Mouse (Mus musculus) heart, postnatal 0 days (tissue): Measurements from ENCODE around the gene Myoz2.

Source experiments
- CTCF ChIP-seq: IDR thresholded peaks from 2 replicates; pipeline ENCODE4 v1.5.1; 2016; ENCODE audit warnings: antibody characterized with exemption, control low read depth, low read depth
- EP300 ChIP-seq: IDR thresholded peaks from 2 replicates; pipeline ENCODE4 v1.6.1; 2016; ENCODE audit warnings: antibody characterized with exemption, low read depth

DNA sequence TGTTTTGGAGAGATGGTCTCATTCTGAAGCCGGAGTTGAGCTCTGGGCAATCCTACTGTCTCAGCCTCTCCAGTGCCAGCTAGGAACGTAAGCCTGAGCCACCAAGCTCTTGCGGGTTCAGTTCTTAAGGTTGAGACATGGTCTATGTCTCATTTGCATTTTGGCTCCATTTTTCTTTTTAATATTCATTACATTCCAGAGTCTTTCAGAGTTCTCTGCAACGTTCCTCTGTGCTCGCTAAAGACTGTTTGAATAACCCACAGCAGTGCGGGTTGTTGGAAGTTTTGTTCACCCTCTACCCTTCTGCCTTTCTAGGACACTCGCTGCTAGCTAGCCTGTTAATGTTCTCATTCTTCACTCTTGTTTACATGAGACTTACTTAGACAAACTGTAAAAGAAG is 46.1 kb upstream of the Myoz2 start:
- TF ChIP-seq CTCF (no peak), EP300 (no peak)
